Mouse (Mus musculus): Measurements from ENCODE around the gene Btbd35f1. TPM values are rescaled to one million over a fixed set of nuclear protein-coding genes. Genes with fewer than 3 reads are reported as not detected.
"Not testable (repeated sequence)": the region's sequence is repeated elsewhere in the genome, so short reads cannot be mapped to it uniquely, and the experiment has no call there.

Gene Btbd35f1
- polyA plus RNA-seq (2011; ENCODE audit: insufficient read depth, insufficient read length, low read depth, missing spikeins) = not detected in 2 replicates

- not testable (repeated sequence) for H3K9me3 ChIP-seq (replicated peaks; ENCODE audit: control insufficient read depth, insufficient read depth, low read length, poor library complexity, severe bottlenecking); H3K4me1 ChIP-seq (ENCODE audit: control insufficient read depth, insufficient read depth, low read length); H3K36me3 ChIP-seq (ENCODE audit: control insufficient read depth, insufficient read depth, low read length, poor library complexity, severe bottlenecking); H3K27me3 ChIP-seq (ENCODE audit: control insufficient read depth, insufficient read depth, low read length, poor library complexity, severe bottlenecking); H3K4me3 ChIP-seq (ENCODE audit: low read depth, low read length); H3K9ac ChIP-seq (ENCODE audit: low read depth, poor library complexity, severe bottlenecking); H3K27ac ChIP-seq (ENCODE audit: insufficient read depth, low read length)
These were observed at the start of gene Btbd35f1 for GRCm38 (mm10) chrX:32559755-32560154. Gene Btbd35f1, plus strand, starts transcription at chrX:32560055.

- H3K27me3 ChIP-seq (ENCODE audit: control insufficient read depth, insufficient read depth, low read length, poor library complexity, severe bottlenecking); H3K36me3 ChIP-seq (ENCODE audit: control insufficient read depth, insufficient read depth, low read length, poor library complexity, severe bottlenecking); H3K4me1 ChIP-seq (ENCODE audit: control insufficient read depth, insufficient read depth, low read length); H3K4me3 ChIP-seq (ENCODE audit: low read depth, low read length); H3K27ac ChIP-seq (ENCODE audit: insufficient read depth, low read length); H3K9ac ChIP-seq (ENCODE audit: low read depth, poor library complexity, severe bottlenecking); H3K9me3 ChIP-seq (replicated peaks; ENCODE audit: control insufficient read depth, insufficient read depth, low read length, poor library complexity, severe bottlenecking): not testable (repeated sequence)
These were observed 31.2 kb downstream of the Btbd35f1 start for GRCm38 (mm10) chrX:32590878-32591542.

- not testable (repeated sequence) for H3K27ac ChIP-seq (ENCODE audit: insufficient read depth, low read length); H3K9ac ChIP-seq (ENCODE audit: low read depth, poor library complexity, severe bottlenecking); H3K4me3 ChIP-seq (ENCODE audit: low read depth, low read length); H3K4me1 ChIP-seq (ENCODE audit: control insufficient read depth, insufficient read depth, low read length); H3K36me3 ChIP-seq (ENCODE audit: control insufficient read depth, insufficient read depth, low read length, poor library complexity, severe bottlenecking); H3K27me3 ChIP-seq (ENCODE audit: control insufficient read depth, insufficient read depth, low read length, poor library complexity, severe bottlenecking); H3K9me3 ChIP-seq (replicated peaks; ENCODE audit: control insufficient read depth, insufficient read depth, low read length, poor library complexity, severe bottlenecking)
These were observed 41.2 kb downstream of the Btbd35f1 start for GRCm38 (mm10) chrX:32601008-32601407.

- not testable (repeated sequence) for H3K36me3 ChIP-seq (ENCODE audit: control insufficient read depth, insufficient read depth, low read length, poor library complexity, severe bottlenecking); H3K27me3 ChIP-seq (ENCODE audit: control insufficient read depth, insufficient read depth, low read length, poor library complexity, severe bottlenecking); H3K9ac ChIP-seq (ENCODE audit: low read depth, poor library complexity, severe bottlenecking); H3K4me1 ChIP-seq (ENCODE audit: control insufficient read depth, insufficient read depth, low read length); H3K27ac ChIP-seq (ENCODE audit: insufficient read depth, low read length); H3K4me3 ChIP-seq (ENCODE audit: low read depth, low read length); H3K9me3 ChIP-seq (replicated peaks; ENCODE audit: control insufficient read depth, insufficient read depth, low read length, poor library complexity, severe bottlenecking)
These were observed 41.6 kb downstream of the Btbd35f1 start for GRCm38 (mm10) chrX:32601425-32601824.

Other genes starting within 250 kb of the Btbd35f1 start
- gene Gm5926, start 90.7 kb downstream of the Btbd35f1 start, polyA plus RNA-seq (2011; ENCODE audit: insufficient read depth, insufficient read length, low read depth, missing spikeins) = not detected in 2 replicates
- gene Btbd35f21, start 166.1 kb downstream of the Btbd35f1 start, polyA plus RNA-seq (2011; ENCODE audit: insufficient read depth, insufficient read length, low read depth, missing spikeins) = not detected in 2 replicates

All from ES-Bruce4 (cell line).